Mouse (Mus musculus) kidney, adult 2 months (tissue): Measurements from ENCODE around the gene Rbbp8nl.

ENCODE experiments used
- CTCF ChIP-seq: fragments of 200-500 bp; conservative IDR thresholded peaks from 2 replicates; pipeline ENCODE4 v1.5.1; 2011; ENCODE audit warnings: low read depth, mild to moderate bottlenecking, control low read depth, low read length, moderate library complexity, mixed read lengths; ENCODE audit not compliant: insufficient read depth, insufficient read length
- POLR2A ChIP-seq: fragments of 200-500 bp; IDR thresholded peaks from one replicate; pipeline ENCODE4 v1.6.1; 2011; ENCODE audit warnings: low read depth, low read length, control low read depth

GRCm38 (mm10) chr2:180235788-180236187 is 53.9 kb downstream of the Rbbp8nl start:
- TF ChIP-seq POLR2A (no peak), CTCF (no peak)
